Mouse (Mus musculus) activated CD4-positive, CD25-positive, alpha-beta regulatory T cell (primary cell): ENCODE results near the gene F930015N05Rik. TPM values are rescaled to one million over a fixed set of nuclear protein-coding genes. Genes with fewer than 3 reads are reported as not detected.

Experiments
- polyA plus RNA-seq, 2 experiments: library from polyadenylated mRNA; unstranded; fragments of 100-300 nt; shearing (Covaris generic); gene quantifications; one replicate each; pipeline ENCODE4 v1.2.1; 2017

Gene F930015N05Rik
- under 1 TPM in 1 of 2 experiments, not detected in 1; 0.65 TPM for polyA plus RNA-seq

DNA sequence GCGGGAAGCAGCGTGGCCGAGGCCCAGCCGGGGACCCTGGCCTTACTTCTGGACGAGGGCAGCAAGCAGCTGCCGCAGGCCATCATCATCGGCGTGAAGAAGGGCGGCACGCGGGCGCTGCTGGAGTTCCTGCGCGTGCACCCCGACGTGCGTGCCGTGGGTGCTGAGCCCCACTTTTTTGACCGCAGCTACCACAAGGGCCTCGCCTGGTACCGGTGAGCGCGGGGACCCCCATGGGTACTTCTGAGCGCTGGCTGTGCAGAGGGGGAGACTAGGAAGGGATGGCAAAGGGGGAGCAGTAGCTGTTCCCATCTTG is at the start of gene F930015N05Rik:
Gene F930015N05Rik (minus strand): TSS at position 242 of the 316 bp plus-strand sequence.

DNA sequence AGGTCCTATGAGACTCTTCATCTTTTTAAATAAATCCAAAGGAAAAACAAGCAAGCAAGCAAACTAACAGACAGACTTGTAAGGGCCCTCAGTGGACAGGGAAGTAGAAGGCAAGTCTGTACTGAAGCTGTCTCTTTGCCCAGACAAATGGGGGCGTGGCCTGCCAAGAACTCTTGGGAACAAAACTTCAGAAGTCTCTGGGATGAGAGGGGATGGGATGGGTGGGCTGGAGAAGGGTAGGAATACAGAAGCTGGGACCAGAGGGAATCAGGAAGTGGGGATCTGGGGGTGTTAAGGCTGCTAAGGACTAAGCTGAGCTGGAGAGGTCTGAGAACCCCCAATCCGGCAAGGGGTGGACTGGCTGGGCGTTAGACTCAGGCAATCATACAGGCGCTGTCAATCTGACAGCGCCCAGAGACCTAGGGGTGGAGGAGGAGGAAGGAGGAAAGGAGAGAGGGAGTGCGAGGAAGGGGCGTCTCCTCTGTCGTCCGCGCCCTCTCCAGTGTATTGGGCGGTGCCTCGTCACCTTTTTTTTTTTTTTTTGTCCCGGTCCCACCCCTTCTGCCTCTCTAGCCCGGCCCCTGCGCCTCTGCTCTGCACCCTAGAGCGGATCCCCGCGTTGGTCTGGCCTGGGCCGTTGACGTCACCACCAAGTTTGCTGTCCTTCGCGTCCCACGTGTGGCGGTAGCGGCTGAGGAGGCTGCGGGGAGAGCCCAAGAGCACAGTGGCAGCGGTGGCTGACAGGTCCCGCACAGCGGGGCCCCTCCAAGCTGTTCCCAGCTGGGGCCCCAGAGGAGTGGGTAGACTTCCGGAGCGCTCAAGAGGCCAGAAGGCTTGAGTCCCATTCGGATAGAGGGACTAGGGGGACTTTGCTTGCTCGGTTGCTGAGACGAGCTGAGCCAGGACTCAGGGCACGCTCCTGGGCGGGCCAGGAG is 1.6 kb downstream of the F930015N05Rik start, which contains the start of gene Hs3st3a1:
Gene Hs3st3a1 (plus strand): TSS at position 722 of the 935 bp plus-strand sequence.

Other genes with a start within 250 kb of the F930015N05Rik start
- gene Hs3st3a1, start 1.3 kb downstream of the F930015N05Rik start, polyA plus RNA-seq, result under 1 TPM in 1 of 2 experiments, not detected in 1; 0.05 TPM